Mouse (Mus musculus) bone marrow macrophage, adult 2 months (primary cell): ENCODE data around the gene Zfr.

Source experiments
- CTCF ChIP-seq: IDR thresholded peaks from 2 replicates; pipeline ENCODE4 v1.5.1; 2012; ENCODE audit warnings: low read depth, mild to moderate bottlenecking, low read length, moderate library complexity
- POLR2A ChIP-seq: IDR thresholded peaks from 2 replicates; pipeline ENCODE4 v1.6.1; 2012; ENCODE audit warnings: mild to moderate bottlenecking, low read depth, low read length, borderline replicate concordance

- TF ChIP-seq CTCF = no peak
- no peak for TF ChIP-seq POLR2A
Measured at GRCm38 (mm10) chr15:12068395-12069218, 49.0 kb upstream of the Zfr start.
